Mouse (Mus musculus): ENCODE data around the gene Dtx3.

- no peak for TF ChIP-seq CTCF (IDR thresholded peaks at IDR 0.05)
- TF ChIP-seq POLR2A (IDR thresholded peaks at IDR 0.05; ENCODE audit: insufficient read depth, low read depth, low read length), result no peak
These were observed 18.8 kb downstream of the Dtx3 start for GRCm38 (mm10) chr10:127176756-127177155.
